Mouse (Mus musculus) megakaryocyte, embryonic 14.5 days (primary cell): ENCODE measurements around the gene Ralbp1.

Source experiments
- FLI1 ChIP-seq: IDR thresholded peaks from 2 replicates; pipeline ENCODE4 v1.6.1; 2012; ENCODE audit warnings: low read length, inconsistent platforms, mixed read lengths
- GATA1 ChIP-seq: IDR thresholded peaks from 3 replicates; pipeline ENCODE4 v1.6.1; 2012; ENCODE audit warnings: mixed read lengths, low read length, inconsistent platforms, borderline replicate concordance

DNA sequence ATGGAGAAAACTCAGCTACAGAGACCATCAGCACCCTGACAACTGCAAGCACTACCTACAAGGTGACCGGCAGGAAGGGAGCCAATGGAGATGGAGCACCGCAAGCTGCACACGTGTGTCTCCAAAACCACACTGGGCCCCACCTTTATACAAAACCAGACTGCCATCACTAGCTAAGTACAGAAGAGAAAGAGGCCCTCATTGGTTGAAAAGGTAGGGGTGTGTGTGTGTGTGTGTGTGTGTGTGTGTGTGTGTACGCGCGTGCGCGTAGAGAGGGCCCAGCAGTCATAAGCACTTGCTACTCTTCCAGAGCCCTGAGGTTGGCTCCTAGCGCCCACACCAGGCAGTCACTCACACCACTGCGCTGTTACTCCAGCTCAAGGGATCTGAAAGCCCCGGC lies 11.8 kb downstream of the Ralbp1 start:
- TF ChIP-seq GATA1 = no peak
- no peak for TF ChIP-seq FLI1
